Mouse (Mus musculus) neural tube, embryonic 14.5 days (tissue): ENCODE results near the gene Usp54. TPM values are rescaled to one million over a fixed set of nuclear protein-coding genes. Genes with fewer than 3 reads are reported as not detected.

Experiments used
- ATAC-seq: fragments of 200-750 bp; cut with Nextera tagmentation; 2 replicates; pipeline ENCODE4 v1.8.0; 2017; ENCODE audit warnings: low read depth, mild to moderate bottlenecking, moderate TSS enrichment, moderate library complexity
- H3K27ac ChIP-seq: fragments of 300-500 bp; sonication (generic); 2 replicates; pipeline ENCODE4 v1.5.1; 2014; ENCODE audit warnings: low read depth, mild to moderate bottlenecking, control low read depth, low read length, moderate library complexity, mixed read lengths
- H3K27me3 ChIP-seq: fragments of 300-500 bp; sonication (generic); 2 replicates; pipeline ENCODE4 v1.6.1; 2014; ENCODE audit warnings: low read length; ENCODE audit not compliant: control insufficient read depth, insufficient read depth
- H3K36me3 ChIP-seq: fragments of 300-500 bp; sonication (generic); 2 replicates; pipeline ENCODE4 v1.6.1; 2014; ENCODE audit warnings: low read length, mixed read lengths; ENCODE audit not compliant: control insufficient read depth, insufficient read depth
- H3K4me1 ChIP-seq: fragments of 300-500 bp; sonication (generic); 2 replicates; pipeline ENCODE4 v1.6.1; 2014; ENCODE audit warnings: low read length; ENCODE audit not compliant: control insufficient read depth, insufficient read depth
- H3K4me2 ChIP-seq: fragments of 300-500 bp; sonication (generic); 2 replicates; pipeline ENCODE4 v1.6.1; 2014; ENCODE audit warnings: mild to moderate bottlenecking, low read depth, low read length, control low read depth
- H3K4me3 ChIP-seq: fragments of 300-500 bp; sonication (generic); 2 replicates; pipeline ENCODE4 v1.5.1; 2014; ENCODE audit warnings: low read depth, low read length, control low read depth, mixed read lengths
- H3K9ac ChIP-seq: fragments of 300-500 bp; sonication (generic); replicated peaks from 2 replicates; pipeline ENCODE4 v1.6.1; 2014; ENCODE audit warnings: low read depth, mild to moderate bottlenecking, control low read depth, low read length, mixed read lengths
- H3K9me3 ChIP-seq: fragments of 300-500 bp; sonication (generic); 2 replicates; pipeline ENCODE4 v1.6.1; 2016; ENCODE audit warnings: low read length; ENCODE audit not compliant: control insufficient read depth
- WGBS: fragments of 180-500 bp; shearing (Covaris S2); extraction: QIAGEN DNeasy Blood & Tissue Kit; methylation state at CpG from one replicate; pipeline ENCODE4 v1.1.7; 2014; 5-methylcytosine and 5-hydroxymethylcytosine counted together
- microRNA-seq: library from miRNA; unstranded; fragments of <30 nt; microRNA quantifications from one replicate; pipeline ENCODE4, GENCODE M21; 2016
- polyA plus RNA-seq: library from polyadenylated mRNA; unstranded; fragments of >200 nt; fragmentation: Nextera tagmentation; extraction: Ambion mirVana; gene quantifications from 2 replicates; pipeline ENCODE4 v1.2.1, GENCODE M21; 2014

Gene Usp54
- polyA plus RNA-seq, 1 experiment from 2014 or later: 15.1 TPM

DNA sequence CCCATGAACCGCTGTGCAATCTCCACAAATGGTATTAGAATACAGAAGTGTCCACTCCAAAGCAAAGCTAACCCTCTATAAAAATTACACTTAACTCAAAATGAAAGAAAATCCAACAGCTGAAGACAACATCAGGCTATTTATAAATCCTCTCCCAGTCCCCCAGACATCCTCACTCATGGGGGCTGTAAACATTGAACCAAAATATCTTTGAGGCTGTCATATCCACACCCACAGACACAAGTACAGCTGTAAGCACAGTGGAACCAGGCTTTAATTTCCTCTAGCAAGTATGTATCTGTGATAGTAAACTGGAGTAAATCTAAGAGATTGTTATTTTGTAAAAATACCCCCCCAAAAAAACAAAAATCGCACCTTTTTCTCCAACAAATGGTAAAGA is 120.7 kb downstream of the Usp54 start:
- H3K36me3 ChIP-seq: peaks cover 10% of the 10 kb centered on the region
- no peak overlapping the region for H3K4me3 ChIP-seq
- no peaks in the 10 kb centered on the region for H3K9me3 ChIP-seq
- ATAC-seq: no peak
- no peak overlapping the region for H3K27ac ChIP-seq
- H3K4me1 ChIP-seq: no peaks in the 10 kb centered on the region
- no peak overlapping the region for H3K4me2 ChIP-seq
- H3K9ac ChIP-seq: no peak overlapping the region
- WGBS: 92% methylated on average over 2 of the region's 2 CpGs
- H3K27me3 ChIP-seq: no peaks in the 10 kb centered on the region

DNA sequence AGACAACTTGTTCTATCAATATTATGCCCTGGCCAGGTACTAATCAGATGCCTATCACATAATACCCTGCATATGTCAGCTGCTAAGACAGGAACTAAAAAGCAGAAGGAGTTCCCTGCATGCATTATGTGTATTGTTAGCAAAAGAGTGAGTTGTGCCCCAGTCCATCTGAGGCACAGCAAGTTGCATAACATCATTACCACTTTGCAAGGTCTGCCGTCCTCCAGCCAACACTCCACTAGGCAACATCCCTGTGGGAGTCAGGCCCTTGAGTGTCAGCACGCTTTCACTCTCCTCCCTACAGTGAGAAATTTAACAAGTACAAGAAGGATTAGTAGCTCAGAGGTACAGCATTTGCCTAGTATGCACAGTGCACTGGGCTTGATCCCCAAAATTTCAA is 132.4 kb downstream of the Usp54 start:
- ATAC-seq: no peak
- no peak overlapping the region for H3K4me3 ChIP-seq
- H3K9ac ChIP-seq: no peak overlapping the region
- peaks cover 9% of the 10 kb centered on the region for H3K36me3 ChIP-seq
- WGBS: 67% methylated on average over 2 of the region's 2 CpGs
- no peak overlapping the region for H3K4me2 ChIP-seq
- no peaks in the 10 kb centered on the region for H3K27me3 ChIP-seq
- no peak overlapping the region for H3K27ac ChIP-seq
- no peaks in the 10 kb centered on the region for H3K9me3 ChIP-seq
- no peaks in the 10 kb centered on the region for H3K4me1 ChIP-seq

GRCm38 (mm10) chr14:20502966-20503365 is 137.9 kb downstream of the Usp54 start:
- Histone ChIP-seq H3K4me1 (no peaks in the 10 kb centered on the region), H3K9ac (no peak overlapping the region), H3K4me3 (no peak overlapping the region), H3K9me3 (no peaks in the 10 kb centered on the region), H3K27ac (no peak overlapping the region), H3K4me2 (no peak overlapping the region), H3K27me3 (no peaks in the 10 kb centered on the region), H3K36me3 (peaks cover 14% of the 10 kb centered on the region)
- WGBS: 98% methylated on average over 10 of the region's 10 CpGs
- ATAC-seq: no peak

DNA sequence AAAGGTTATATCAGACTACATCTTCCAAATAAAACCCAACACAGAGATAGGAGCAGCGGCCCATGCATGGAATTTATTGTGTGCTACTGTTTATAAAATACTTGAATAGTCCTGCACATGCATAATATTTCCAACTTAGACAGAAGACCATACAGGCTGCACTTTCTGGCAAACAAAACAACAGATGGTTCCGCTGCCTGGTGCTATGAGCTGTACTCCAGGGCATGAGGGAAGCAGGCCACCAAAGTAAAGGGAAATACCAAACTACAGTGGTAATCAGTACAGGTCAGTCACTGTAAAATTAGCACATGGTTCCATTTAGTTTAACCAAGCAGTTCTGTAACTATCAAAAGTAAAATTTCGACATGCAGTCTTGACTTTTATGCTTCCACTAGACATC is 140.9 kb downstream of the Usp54 start:
- Histone ChIP-seq H3K4me1 (no peaks in the 10 kb centered on the region), H3K27me3 (no peaks in the 10 kb centered on the region), H3K9ac (no peak overlapping the region), H3K9me3 (no peaks in the 10 kb centered on the region), H3K27ac (no peak overlapping the region), H3K4me3 (no peak overlapping the region), H3K4me2 (no peak overlapping the region), H3K36me3 (peaks cover 21% of the 10 kb centered on the region)
- 94% methylated on average over 3 of the region's 3 CpGs for WGBS
- ATAC-seq: no peak

Small RNA genes lying within 50 kb of the gene (microRNA-seq; reads per million reads assigned to microRNA genes)
- gene Mir6946: not detected

Other genes with a start within 250 kb of the Usp54 start
- gene Mrps16, start 247.4 kb downstream of the Usp54 start, polyA plus RNA-seq: 65.2 and 71.2 TPM in 2 replicates
- gene Cfap70, start 188.8 kb downstream of the Usp54 start, polyA plus RNA-seq: 1.2 and 1.9 TPM in 2 replicates
- gene Anxa7, start 160.9 kb downstream of the Usp54 start, polyA plus RNA-seq: 14.5 and 18.4 TPM in 2 replicates
- gene Mss51, start 144.2 kb downstream of the Usp54 start, polyA plus RNA-seq: 0.47 and 0.66 TPM in 2 replicates
- 130 and 139 TPM in 2 replicates for gene Ppp3cb, start 94.5 kb downstream of the Usp54 start, polyA plus RNA-seq
- 0.31 TPM in 1 of 2 replicates, not detected in the other for gene Myoz1, start 15.5 kb upstream of the Usp54 start, polyA plus RNA-seq
- 0.19 and 0.23 TPM in 2 replicates for gene Synpo2l, start 27.3 kb upstream of the Usp54 start, polyA plus RNA-seq
- 74.4 and 87.0 TPM in 2 replicates for gene Sec24c, start 33.2 kb upstream of the Usp54 start, polyA plus RNA-seq
- gene Fut11, start 53.9 kb upstream of the Usp54 start, polyA plus RNA-seq: 20.0 and 30.6 TPM in 2 replicates
- gene Chchd1, start 61.9 kb upstream of the Usp54 start, polyA plus RNA-seq: 172 and 195 TPM in 2 replicates
- 49.2 and 52.8 TPM in 2 replicates for gene Zswim8, start 66.5 kb upstream of the Usp54 start, polyA plus RNA-seq
- gene Ndst2, start 93.5 kb upstream of the Usp54 start, polyA plus RNA-seq: 17.7 and 17.8 TPM in 2 replicates
- gene Camk2g, start 153.0 kb upstream of the Usp54 start, polyA plus RNA-seq: 215 and 232 TPM in 2 replicates
- gene Plau, start 195.6 kb upstream of the Usp54 start, polyA plus RNA-seq: 0.19 and 0.26 TPM in 2 replicates